Mouse (Mus musculus) embryonic fibroblast, embryonic 13.5 days (primary cell): ENCODE measurements around the gene Serpina3f. TPM values are rescaled to one million over a fixed set of nuclear protein-coding genes. Genes with fewer than 3 reads are reported as not detected.

Source experiments
- H3K27ac ChIP-seq: 2 replicates; pipeline ENCODE4 v1.5.1; 2012; ENCODE audit warnings: low read length, control low read depth, inconsistent platforms; ENCODE audit not compliant: insufficient read depth
- H3K4me1 ChIP-seq: 2 replicates; pipeline ENCODE4 v1.6.1; 2011; ENCODE audit warnings: low read length; ENCODE audit not compliant: control insufficient read depth, insufficient read depth
- H3K4me3 ChIP-seq: 2 replicates; pipeline ENCODE4 v1.5.1; 2011; ENCODE audit warnings: mild to moderate bottlenecking, control low read depth, low read length; ENCODE audit not compliant: insufficient read depth
- CTCF ChIP-seq: IDR thresholded peaks from 2 replicates; pipeline ENCODE4 v1.5.1; 2011; ENCODE audit warnings: mild to moderate bottlenecking, control low read depth, low read length, moderate library complexity, borderline replicate concordance; ENCODE audit not compliant: insufficient read depth
- POLR2A ChIP-seq: IDR thresholded peaks from 2 replicates; pipeline ENCODE4 v1.6.1; 2011; ENCODE audit warnings: low read depth, mild to moderate bottlenecking, control low read depth, low read length, moderate library complexity
- polyA plus RNA-seq: library from polyadenylated mRNA; stranded (reverse); fragments of >200 nt; gene quantifications from 2 replicates; pipeline ENCODE4 v1.2.4, GENCODE M21; 2011; ENCODE audit warnings: low read depth; ENCODE audit not compliant: missing spikeins, insufficient read length

Gene Serpina3f
- polyA plus RNA-seq, 1 experiment, result 0.74 TPM

DNA sequence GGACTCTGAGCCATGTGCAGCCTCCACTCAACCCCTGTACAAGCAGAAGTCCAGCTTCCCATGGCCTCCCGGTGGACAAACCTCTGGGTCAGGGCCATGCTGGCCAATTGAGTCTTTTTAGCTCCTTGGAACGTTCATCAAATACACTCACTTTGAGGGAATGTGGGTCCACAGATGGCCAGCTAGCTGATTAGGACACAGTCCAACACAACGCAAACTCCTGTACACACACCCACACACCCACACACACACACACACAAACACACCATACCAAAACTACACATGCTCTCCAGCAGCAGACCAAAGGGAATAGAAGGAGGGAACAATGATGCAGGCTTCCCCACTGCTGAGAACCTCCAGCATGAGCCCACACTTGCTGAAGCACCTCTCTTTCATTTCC lies 31.3 kb downstream of the Serpina3f start:
- no peak overlapping the region for H3K4me3 ChIP-seq
- peaks cover 18% of the 10 kb centered on the region for H3K4me1 ChIP-seq
- TF ChIP-seq CTCF, result no peak
- 0 out of 2 replicates have a peak, but pooled peaks have one; percentile 15 for TF ChIP-seq POLR2A
- H3K27ac ChIP-seq, result peak overlapping the region; percentile 82

GRCm38 (mm10) chr12:104247553-104248002 lies 33.2 kb downstream of the Serpina3f start:
- Histone ChIP-seq H3K4me3 (no peak overlapping the region), H3K4me1 (peaks cover 18% of the 10 kb centered on the region), H3K27ac (peak overlapping the region; percentile 78)
- TF ChIP-seq CTCF, result no peak
- peak; percentile 45; the same call in 1 of the 2 replicates for TF ChIP-seq POLR2A

GRCm38 (mm10) chr12:104248231-104248630 lies 33.9 kb downstream of the Serpina3f start:
- H3K4me1 ChIP-seq, result peaks cover 14% of the 10 kb centered on the region
- peak overlapping the region; percentile 78; the same call in 1 of the 2 replicates for H3K27ac ChIP-seq
- no peak overlapping the region for H3K4me3 ChIP-seq
- TF ChIP-seq CTCF, result no peak
- no peak; the same call in 1 of the 2 replicates for TF ChIP-seq POLR2A

DNA sequence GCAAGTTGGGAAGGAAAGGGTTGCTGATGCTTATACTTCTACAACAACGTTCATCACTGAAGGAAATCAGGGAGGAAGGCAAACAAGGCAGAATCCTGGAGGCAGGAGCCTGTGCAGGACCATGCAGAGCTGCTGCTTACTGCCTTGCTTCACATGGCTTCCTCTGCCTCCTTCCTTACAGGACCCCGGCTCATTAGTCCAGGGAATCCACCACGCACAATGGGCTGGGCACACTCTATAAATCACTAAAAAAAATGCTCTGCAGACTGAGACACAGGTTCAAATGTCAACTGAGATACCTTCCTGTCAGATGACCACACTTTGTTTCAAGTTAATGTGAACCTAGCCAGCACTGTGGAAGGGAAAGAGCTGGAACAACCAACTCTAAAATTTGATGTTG lies 46.7 kb downstream of the Serpina3f start:
- no peak for TF ChIP-seq CTCF
- TF ChIP-seq POLR2A, result no peak

GRCm38 (mm10) chr12:104262863-104263262 lies 48.5 kb downstream of the Serpina3f start, which contains the start of gene Serpina3i:
Gene Serpina3i (plus strand): TSS chr12:104263122.
- no peak within 1 kb of the TSS for H3K4me3 ChIP-seq
- no peak for TF ChIP-seq POLR2A
- TF ChIP-seq CTCF, result no peak
- no peaks in the 10 kb centered on the region for H3K4me1 ChIP-seq
- H3K27ac ChIP-seq, result peak within 1 kb of the TSS; percentile 50; the same call in 1 of the 2 replicates

More for the DNA sequence above, 46.7 kb downstream of the Serpina3f start:
- Histone ChIP-seq H3K4me3 (no peak overlapping the region), H3K4me1 (0 out of 2 replicates have a peak, but pooled peaks cover 3% of the 10 kb centered on the region), H3K27ac (no peak overlapping the region)

DNA sequence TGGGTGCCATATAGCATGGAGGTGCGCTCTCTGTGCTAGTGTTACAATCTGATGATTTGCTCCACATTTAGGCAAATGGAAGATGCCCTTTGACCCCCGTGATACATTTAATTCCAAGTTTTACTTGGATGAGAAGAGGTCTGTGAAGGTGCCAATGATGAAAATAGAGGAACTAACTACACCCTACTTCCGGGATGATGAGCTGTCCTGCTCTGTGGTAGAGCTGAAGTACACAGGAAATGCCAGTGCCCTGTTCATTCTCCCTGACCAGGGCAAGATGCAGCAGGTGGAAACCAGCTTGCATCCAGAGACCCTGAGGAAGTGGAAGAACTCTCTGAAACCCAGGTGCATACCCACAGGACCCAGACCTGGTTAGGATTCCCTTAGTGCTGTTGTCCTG lies 52.0 kb downstream of the Serpina3f start:
- no peak overlapping the region for H3K27ac ChIP-seq

More for the DNA sequence above, 52.0 kb downstream of the Serpina3f start:
- TF ChIP-seq POLR2A (no peak), CTCF (no peak)
- Histone ChIP-seq H3K4me1 (peaks cover 4% of the 10 kb centered on the region), H3K4me3 (no peak overlapping the region)

Other genes with a start within 250 kb of the Serpina3f start
- not detected in 2 replicates for gene Serpina11, start 224.6 kb upstream of the Serpina3f start, polyA plus RNA-seq
- gene Serpina9, start 200.8 kb upstream of the Serpina3f start, polyA plus RNA-seq, result not detected in 2 replicates
- gene Serpina12, start 170.1 kb upstream of the Serpina3f start, polyA plus RNA-seq, result not detected in 2 replicates
- gene Serpina5, start 113.4 kb upstream of the Serpina3f start, polyA plus RNA-seq, result not detected in 2 replicates
- not detected in 2 replicates for gene Serpina3a, start 101.8 kb upstream of the Serpina3f start, polyA plus RNA-seq
- not detected in 2 replicates for gene Serpina3b, start 86.5 kb upstream of the Serpina3f start, polyA plus RNA-seq
- gene Serpina3c, start 60.7 kb upstream of the Serpina3f start, polyA plus RNA-seq, result not detected in 2 replicates
- gene Serpina3g, start 21.7 kb downstream of the Serpina3f start, polyA plus RNA-seq, result 54.6 and 89.6 TPM in 2 replicates
- 1.6 TPM in 2 replicates for gene Serpina3i, start 48.6 kb downstream of the Serpina3f start, polyA plus RNA-seq
- not detected in 2 replicates for gene Serpina3j, start 100.0 kb downstream of the Serpina3f start, polyA plus RNA-seq
- gene Serpina3k, start 123.9 kb downstream of the Serpina3f start, polyA plus RNA-seq, result not detected in 2 replicates
- not detected in 2 replicates for gene Serpina3m, start 123.9 kb downstream of the Serpina3f start, polyA plus RNA-seq
- 3.0 and 7.2 TPM in 2 replicates for gene Serpina3n, start 192.2 kb downstream of the Serpina3f start, polyA plus RNA-seq